Mouse (Mus musculus): Measurements from ENCODE around the gene 4933428M09Rik. TPM values are rescaled to one million over a fixed set of nuclear protein-coding genes. Genes with fewer than 3 reads are reported as not detected.
"Not testable (repeated sequence)": the region's sequence is repeated elsewhere in the genome, so short reads cannot be mapped to it uniquely, and the experiment has no call there.

The 4933428M09Rik gene
- not detected in 2 replicates for total RNA-seq (2017)

GRCm38 (mm10) chrX:139178928-139179327, at the start of gene 4933428M09Rik:
TSS of gene 4933428M09Rik (plus strand) at chrX:139179228.
- no peak for ATAC-seq (replicated peaks; ENCODE audit: low read depth, poor library complexity, severe bottlenecking)

GRCm38 (mm10) chrX:139134031-139134430, 45.0 kb upstream of the 4933428M09Rik start:
- no peak for ATAC-seq (replicated peaks; ENCODE audit: low read depth, poor library complexity, severe bottlenecking)

GRCm38 (mm10) chrX:139191506-139191905, 12.5 kb downstream of the 4933428M09Rik start:
- not testable (repeated sequence) for ATAC-seq (replicated peaks; ENCODE audit: low read depth, poor library complexity, severe bottlenecking)

GRCm38 (mm10) chrX:139194572-139195279, 15.7 kb downstream of the 4933428M09Rik start:
- ATAC-seq (replicated peaks; ENCODE audit: low read depth, poor library complexity, severe bottlenecking), result no peak

DNA sequence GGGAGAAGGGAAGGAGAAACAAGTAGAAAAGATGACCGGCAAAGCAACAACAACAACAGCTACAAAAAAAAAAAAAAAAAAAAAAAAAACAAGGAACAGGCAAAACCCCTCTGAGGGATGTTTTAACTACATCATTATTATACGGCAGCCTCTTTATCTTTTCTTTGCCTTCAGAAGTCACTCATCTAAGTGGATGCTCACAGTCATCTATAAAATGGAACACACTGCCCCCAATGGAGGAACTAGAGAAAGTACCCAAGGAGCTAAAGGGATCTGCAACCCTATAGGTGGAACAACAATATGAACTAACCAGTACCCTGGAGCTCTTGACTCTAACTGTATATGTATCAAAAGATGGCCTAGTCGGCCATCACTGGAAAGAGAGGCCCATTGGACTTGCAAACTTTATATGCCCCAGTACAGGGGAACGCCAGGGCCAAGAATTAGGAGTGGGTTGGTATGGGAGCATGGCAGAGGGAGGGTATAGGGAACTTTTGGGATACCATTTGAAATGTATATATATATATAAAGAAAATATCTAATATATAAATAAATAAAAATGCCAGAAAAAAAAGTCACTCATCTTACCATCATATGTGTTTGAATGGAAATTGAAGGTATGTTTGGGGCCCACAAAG, 30.3 kb downstream of the 4933428M09Rik start:
- not testable (repeated sequence) for ATAC-seq (replicated peaks; ENCODE audit: low read depth, poor library complexity, severe bottlenecking)

DNA sequence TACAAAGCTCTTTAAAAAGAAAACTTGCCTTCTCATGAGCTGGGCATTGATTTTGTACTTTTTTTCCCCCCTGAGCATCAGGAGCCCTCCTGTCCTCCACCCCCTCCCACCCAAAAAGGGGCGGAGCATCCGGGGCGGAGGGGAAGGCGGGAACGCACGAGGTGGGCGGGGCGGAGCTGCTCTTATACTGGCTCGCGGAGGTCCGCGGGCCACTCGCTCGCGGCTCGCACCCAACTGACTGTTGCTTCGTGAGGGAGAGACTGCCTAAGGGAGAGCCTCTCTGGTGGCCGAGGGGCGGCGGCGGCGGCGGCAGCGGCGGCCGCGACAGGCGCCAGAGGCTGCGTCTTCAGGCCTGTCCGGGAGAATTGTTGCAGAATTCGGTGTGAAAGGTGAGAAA, 30.8 kb downstream of the 4933428M09Rik start, which contains the start of gene Mum1l1:
Gene Mum1l1, plus strand, starts transcription at position 214 of the 397 bp plus-strand sequence.
- peak; percentile 97 for ATAC-seq (replicated peaks; ENCODE audit: low read depth, poor library complexity, severe bottlenecking)

- ATAC-seq (replicated peaks; ENCODE audit: low read depth, poor library complexity, severe bottlenecking), result no peak
Observed at GRCm38 (mm10) chrX:139214765-139215164, 35.7 kb downstream of the 4933428M09Rik start.

DNA sequence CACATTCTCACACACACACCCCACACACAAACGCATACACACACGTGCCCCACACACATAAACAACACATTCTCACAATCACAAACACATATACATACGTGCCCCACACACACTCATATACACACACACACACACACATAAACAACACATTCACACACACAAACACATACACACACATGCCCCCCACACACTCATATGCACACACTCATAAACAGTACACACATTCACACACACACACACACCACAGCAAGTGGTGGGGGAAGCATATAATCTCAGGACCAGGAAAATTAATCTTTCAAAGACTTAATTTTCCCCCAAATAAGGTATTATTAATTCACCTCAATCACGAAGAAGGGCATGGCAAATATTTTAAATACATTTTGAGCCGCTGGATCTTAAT, 37.4 kb downstream of the 4933428M09Rik start:
- ATAC-seq (replicated peaks; ENCODE audit: low read depth, poor library complexity, severe bottlenecking), result no peak

- ATAC-seq (replicated peaks; ENCODE audit: low read depth, poor library complexity, severe bottlenecking), result peak; percentile 94
Observed at GRCm38 (mm10) chrX:139216991-139217593, 38.1 kb downstream of the 4933428M09Rik start.

DNA sequence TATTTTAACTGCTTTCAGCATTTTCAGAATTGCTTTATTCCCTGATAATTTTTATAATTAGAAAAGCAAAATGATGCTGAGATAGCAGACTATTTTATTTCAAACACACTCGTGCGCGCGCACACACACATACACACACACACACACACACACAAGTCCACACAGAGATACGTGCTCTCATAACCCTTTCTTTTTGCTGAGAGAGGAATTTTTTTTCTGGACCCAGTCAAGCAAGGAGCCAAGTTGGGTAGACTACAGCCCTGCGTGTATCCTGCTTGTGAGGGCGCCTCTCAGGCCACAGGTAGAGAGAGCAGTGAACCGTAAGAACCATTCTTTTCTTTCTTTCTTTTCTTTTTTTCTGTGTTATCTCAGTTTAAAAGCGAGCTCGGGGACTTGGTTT, 38.7 kb downstream of the 4933428M09Rik start:
- no peak for ATAC-seq (replicated peaks; ENCODE audit: low read depth, poor library complexity, severe bottlenecking)

DNA sequence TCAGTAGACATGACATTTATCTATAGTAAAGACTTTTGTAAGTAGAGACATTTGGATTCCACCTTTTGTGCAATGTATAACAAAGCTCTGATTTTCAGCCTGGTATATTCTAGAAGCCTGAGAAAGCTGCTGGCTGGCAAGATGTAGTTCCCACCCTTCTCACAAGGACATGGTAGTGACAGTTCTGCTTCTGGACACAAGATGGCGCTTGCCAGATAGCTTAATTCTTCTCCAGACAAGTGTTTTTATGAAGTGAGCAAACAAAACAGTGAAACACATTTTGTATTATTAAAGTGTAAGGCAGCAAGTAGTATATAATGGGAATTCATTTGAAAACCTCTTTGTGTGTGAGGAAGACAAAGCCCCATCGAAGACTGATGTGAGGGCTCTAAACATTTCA, 40.0 kb downstream of the 4933428M09Rik start:
- peak; percentile 79 for ATAC-seq (replicated peaks; ENCODE audit: low read depth, poor library complexity, severe bottlenecking)

- no peak for ATAC-seq (replicated peaks; ENCODE audit: low read depth, poor library complexity, severe bottlenecking)
Observed at GRCm38 (mm10) chrX:139220830-139221229, 41.8 kb downstream of the 4933428M09Rik start.

DNA sequence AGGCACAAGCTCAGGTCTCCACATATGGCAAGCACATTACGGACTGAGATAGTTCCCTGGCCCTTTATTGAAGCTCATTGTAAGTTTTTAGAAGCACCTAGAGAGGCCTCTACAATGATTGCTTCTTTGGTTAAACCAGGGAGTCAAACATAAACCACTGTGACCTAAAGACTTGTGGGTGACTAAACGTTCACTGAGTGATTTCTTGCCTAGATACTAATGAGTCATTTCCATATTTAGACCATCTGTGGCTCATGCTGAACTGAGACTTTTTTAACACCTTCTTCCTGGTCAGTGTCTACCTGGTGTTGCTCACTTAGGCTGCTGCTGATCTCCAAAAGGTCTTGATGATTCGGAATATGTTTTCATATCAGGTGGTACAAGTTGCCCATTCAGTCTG, 42.9 kb downstream of the 4933428M09Rik start:
- no peak for ATAC-seq (replicated peaks; ENCODE audit: low read depth, poor library complexity, severe bottlenecking)

Other genes with a start within 250 kb of the 4933428M09Rik start
- not detected in 2 replicates for gene Serpina7, start 94.0 kb upstream of the 4933428M09Rik start, total RNA-seq (2017)
- gene 4930513O06Rik, start 93.0 kb upstream of the 4933428M09Rik start, total RNA-seq (2017), result not detected in 2 replicates
- 1.4 TPM in 1 of 2 replicates, not detected in the other for gene Mum1l1, start 30.8 kb downstream of the 4933428M09Rik start, total RNA-seq (2017)
- not detected in 2 replicates for gene Trap1a, start 154.5 kb downstream of the 4933428M09Rik start, total RNA-seq (2017)